Mouse (Mus musculus): ENCODE data around the gene Mesd.

GRCm38 (mm10) chr7:83885835-83886234 lies 1.6 kb downstream of the Mesd start:
- TF ChIP-seq CTCF (IDR thresholded peaks at IDR 0.05), result no peak
- no peak for TF ChIP-seq POLR2A (IDR thresholded peaks at IDR 0.05; ENCODE audit: insufficient read depth, low read depth, low read length)

Data from heart, adult 2 months (tissue).